Mouse (Mus musculus): ENCODE data around the gene Gm26897.

DNA sequence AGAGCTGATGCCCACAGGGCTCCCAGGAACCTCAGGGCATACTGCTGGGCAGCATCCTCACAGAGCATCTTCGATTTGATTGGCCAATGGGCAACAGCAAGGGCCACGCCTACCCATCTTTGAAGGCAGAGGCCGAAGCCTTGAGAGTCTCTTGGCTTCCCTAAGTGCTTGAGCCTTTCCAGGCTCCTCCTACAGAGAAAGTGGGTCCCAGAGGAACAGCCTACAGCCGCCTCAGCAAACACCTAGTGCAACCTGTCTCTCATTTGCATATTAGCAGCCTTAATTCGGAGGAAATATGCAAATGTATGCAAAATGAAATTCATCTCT, 39.6 kb downstream of the Gm26897 start:
- TF ChIP-seq POLR2A (IDR thresholded peaks at IDR 0.05; ENCODE audit: low read depth, low read length): no peak
- TF ChIP-seq CTCF (IDR thresholded peaks at IDR 0.05; ENCODE audit: extremely low read depth, insufficient read length, insufficient replicate concordance, low read depth, low read length): no peak

Data from small intestine, adult 2 months (tissue).